Mouse (Mus musculus): ENCODE measurements around the gene Rpl13a.
"Not testable (repeated sequence)": the region's sequence is repeated elsewhere in the genome, so short reads cannot be mapped to it uniquely, and the experiment has no call there.

Gene Rpl13a

GRCm38 (mm10) chr7:45135993-45136567, 7.5 kb upstream of the Rpl13a start, which contains the start of the genes Gm45713 and Flt3l:
Gene Gm45713 (minus strand): TSS chr7:45136231.
Gene Flt3l (minus strand): TSS chr7:45136432.
- peak; percentile 81 to 83 for DNase-seq (ENCODE audit: low spot score in 2 of 2)

GRCm38 (mm10) chr7:45135370-45135769, 6.8 kb upstream of the Rpl13a start:
- DNase-seq (ENCODE audit: low spot score in 2 of 2): no peak

GRCm38 (mm10) chr7:45134544-45135026, 6.0 kb upstream of the Rpl13a start:
- DNase-seq (ENCODE audit: low spot score in 2 of 2): no peak

GRCm38 (mm10) chr7:45133446-45134159, 5.0 kb upstream of the Rpl13a start:
- DNase-seq (ENCODE audit: low spot score in 2 of 2): no peak

- DNase-seq (ENCODE audit: low spot score in 2 of 2): no peak
Measured at GRCm38 (mm10) chr7:45131850-45132249, 3.3 kb upstream of the Rpl13a start.

GRCm38 (mm10) chr7:45129776-45130512, 1.4 kb upstream of the Rpl13a start:
- DNase-seq (ENCODE audit: low spot score in 2 of 2): no peak

GRCm38 (mm10) chr7:45129318-45129717, 757 bp upstream of the Rpl13a start:
- no peak for DNase-seq (ENCODE audit: low spot score in 2 of 2)

GRCm38 (mm10) chr7:45127700-45128224, 799 bp downstream of the Rpl13a start:
- DNase-seq (ENCODE audit: low spot score in 2 of 2): no peak

- DNase-seq (ENCODE audit: low spot score in 2 of 2): no peak
Measured at GRCm38 (mm10) chr7:45126844-45127699, 1.5 kb downstream of the Rpl13a start.

GRCm38 (mm10) chr7:45126147-45126843, 2.3 kb downstream of the Rpl13a start:
- DNase-seq (ENCODE audit: low spot score in 2 of 2): no peak

- DNase-seq (ENCODE audit: low spot score in 2 of 2): not testable (repeated sequence)
Measured at GRCm38 (mm10) chr7:45125649-45126048, 2.9 kb downstream of the Rpl13a start.

GRCm38 (mm10) chr7:45125144-45125600, 3.4 kb downstream of the Rpl13a start:
- no peak for DNase-seq (ENCODE audit: low spot score in 2 of 2)

GRCm38 (mm10) chr7:45124224-45125143, 4.1 kb downstream of the Rpl13a start, which contains the start of gene Rps11:
Gene Rps11 (minus strand): TSS chr7:45124439.
- DNase-seq (ENCODE audit: low spot score in 2 of 2): peak; percentile 98

GRCm38 (mm10) chr7:45123186-45123570, 5.4 kb downstream of the Rpl13a start:
- no peak for DNase-seq (ENCODE audit: low spot score in 2 of 2)

GRCm38 (mm10) chr7:45122561-45123185, 5.9 kb downstream of the Rpl13a start:
- no peak for DNase-seq (ENCODE audit: low spot score in 2 of 2)

- no peak for DNase-seq (ENCODE audit: low spot score in 2 of 2)
Measured at GRCm38 (mm10) chr7:45121966-45122365, 6.6 kb downstream of the Rpl13a start.

- DNase-seq (ENCODE audit: low spot score in 2 of 2): no peak
Measured at GRCm38 (mm10) chr7:45121404-45121803, 7.2 kb downstream of the Rpl13a start.

GRCm38 (mm10) chr7:45119780-45120709, 8.5 kb downstream of the Rpl13a start:
- no peak for DNase-seq (ENCODE audit: low spot score in 2 of 2)
